Mouse (Mus musculus) brain, adult 2 months (tissue): Measurements from ENCODE around the gene Map2k6.
"Not testable (repeated sequence)": the region's sequence is repeated elsewhere in the genome, so short reads cannot be mapped to it uniquely, and the experiment has no call there.

Experiments used
- DNase-seq: peaks from one replicate; pipeline ENCODE4 v3.0.0; 2011; ENCODE audit warnings: low read depth, low spot score

Map2k6 gene

GRCm38 (mm10) chr11:110398553-110399239 is at the start of gene Map2k6:
Map2k6 (plus strand) TSS chr11:110399122.
- peak; percentile 97 for DNase-seq

GRCm38 (mm10) chr11:110354261-110354660 is 44.7 kb upstream of the Map2k6 start:
- peak; percentile 65 for DNase-seq

- DNase-seq: not testable (repeated sequence)
These were observed 43.8 kb upstream of the Map2k6 start for GRCm38 (mm10) chr11:110355131-110355530.

GRCm38 (mm10) chr11:110357756-110358551 is 41.0 kb upstream of the Map2k6 start:
- DNase-seq: peak; percentile 81

- DNase-seq: peak; percentile 29
These were observed 33.9 kb upstream of the Map2k6 start for GRCm38 (mm10) chr11:110365016-110365415.

- no peak for DNase-seq
These were observed 32.0 kb upstream of the Map2k6 start for GRCm38 (mm10) chr11:110366902-110367301.

GRCm38 (mm10) chr11:110367638-110368037 is 31.3 kb upstream of the Map2k6 start:
- no peak for DNase-seq

- no peak for DNase-seq
These were observed 29.5 kb upstream of the Map2k6 start for GRCm38 (mm10) chr11:110369312-110370019.

- DNase-seq: no peak
These were observed 27.1 kb upstream of the Map2k6 start for GRCm38 (mm10) chr11:110371827-110372226.

- no peak for DNase-seq
These were observed 26.5 kb upstream of the Map2k6 start for GRCm38 (mm10) chr11:110372266-110372954.

GRCm38 (mm10) chr11:110374036-110374435 is 24.9 kb upstream of the Map2k6 start:
- DNase-seq: peak; percentile 67

- peak; percentile 65 for DNase-seq
These were observed 19.1 kb upstream of the Map2k6 start for GRCm38 (mm10) chr11:110379661-110380309.

GRCm38 (mm10) chr11:110380310-110380668 is 18.6 kb upstream of the Map2k6 start:
- DNase-seq: no peak

- no peak for DNase-seq
These were observed 13.4 kb upstream of the Map2k6 start for GRCm38 (mm10) chr11:110385487-110385886.

GRCm38 (mm10) chr11:110392763-110393162 is 6.2 kb upstream of the Map2k6 start:
- no peak for DNase-seq

- DNase-seq: no peak
These were observed 4.0 kb upstream of the Map2k6 start for GRCm38 (mm10) chr11:110394788-110395452.

- DNase-seq: peak; percentile 43
These were observed 2.8 kb upstream of the Map2k6 start for GRCm38 (mm10) chr11:110396085-110396484.

GRCm38 (mm10) chr11:110399240-110400150 is 573 bp downstream of the Map2k6 start:
- peak; percentile 26 for DNase-seq

- no peak for DNase-seq
These were observed 1.4 kb downstream of the Map2k6 start for GRCm38 (mm10) chr11:110400283-110400682.

GRCm38 (mm10) chr11:110402671-110403070 is 3.7 kb downstream of the Map2k6 start:
- DNase-seq: no peak
